Mouse (Mus musculus): ENCODE results near the gene Bmper.

Gene Bmper

DNA sequence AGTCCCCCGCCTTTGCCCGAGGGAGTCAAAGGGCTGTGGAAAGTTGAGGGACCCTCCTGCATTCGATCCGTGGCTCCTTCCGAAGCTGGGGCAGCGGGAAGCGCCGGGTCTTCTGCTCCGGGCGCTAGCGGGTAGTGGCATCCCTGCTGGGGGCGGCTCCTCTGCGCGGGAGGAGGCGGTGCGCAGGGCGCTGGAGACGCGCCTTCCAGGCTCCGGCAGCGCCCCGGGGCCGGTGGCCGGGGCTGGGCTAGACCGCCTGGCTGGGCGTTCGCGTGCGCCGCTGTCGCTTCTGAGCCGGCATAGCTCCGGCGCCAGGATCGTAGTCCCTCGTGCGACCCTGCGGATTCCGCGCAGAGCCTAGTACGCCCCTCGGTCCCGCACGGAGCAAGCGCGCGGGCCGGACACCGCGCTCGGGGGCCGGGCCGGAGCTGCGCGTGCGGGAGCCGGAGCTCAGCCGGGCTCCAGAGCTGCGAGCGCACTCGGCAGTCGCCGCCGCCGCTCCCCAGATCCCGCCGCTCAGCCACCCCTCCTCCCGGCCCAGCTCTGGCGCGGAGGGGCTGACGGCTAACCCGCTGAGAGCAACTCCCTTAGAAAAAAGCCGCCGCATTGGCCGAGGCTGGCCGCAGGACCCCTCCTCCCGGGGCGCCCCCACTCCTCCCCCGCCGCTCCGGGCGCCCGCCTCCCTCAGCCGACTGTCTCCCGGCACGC lies at the start of gene Bmper:
TSS of gene Bmper (plus strand) at position 236 of the 708 bp plus-strand sequence.
- DNase-seq: peak; percentile 61

DNA sequence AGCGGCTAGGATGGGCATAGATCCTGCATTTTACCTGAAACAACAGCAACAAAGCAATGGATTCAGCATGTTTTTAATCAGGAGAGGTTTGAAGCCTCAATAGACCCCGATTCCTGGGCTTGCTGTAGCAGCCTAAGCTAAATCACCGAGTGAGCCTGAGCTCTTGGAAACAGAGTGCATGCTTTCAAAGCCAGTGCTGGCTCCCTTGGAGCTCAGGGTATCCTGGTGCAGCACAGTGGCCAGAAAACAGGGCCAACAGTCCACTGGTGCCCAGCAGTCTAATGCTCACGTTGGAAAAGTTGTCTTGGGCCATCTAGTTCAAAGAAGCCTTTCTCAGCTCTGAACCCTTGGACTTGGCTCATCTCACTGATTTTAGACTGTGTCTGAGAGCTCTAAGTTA lies 45.4 kb upstream of the Bmper start:
- DNase-seq: no peak

GRCm38 (mm10) chr9:23187181-23187580 lies 35.7 kb upstream of the Bmper start:
- no peak for DNase-seq

- DNase-seq: no peak
These were observed 34.7 kb upstream of the Bmper start for GRCm38 (mm10) chr9:23188136-23188535.

- no peak for DNase-seq
These were observed 31.9 kb upstream of the Bmper start for GRCm38 (mm10) chr9:23190950-23191349.

DNA sequence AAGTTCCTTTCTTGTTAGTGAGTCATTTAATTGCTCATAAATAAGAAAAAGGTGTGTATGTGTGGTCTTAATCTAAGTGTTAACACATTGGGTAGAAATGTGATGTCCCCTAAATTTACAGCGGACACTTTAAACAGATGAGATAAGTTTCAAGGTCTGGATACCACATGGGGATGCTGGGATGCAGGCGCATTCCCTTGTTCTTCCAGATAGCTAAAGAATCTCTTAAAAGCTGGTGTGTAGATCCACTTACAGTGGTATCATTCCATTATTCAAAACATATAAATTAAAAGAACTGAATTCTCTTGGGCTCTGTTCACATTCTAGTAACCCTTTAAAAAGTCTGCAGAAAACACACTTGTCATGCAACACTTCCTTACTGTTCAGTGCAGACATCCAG lies 31.4 kb upstream of the Bmper start:
- DNase-seq: no peak

GRCm38 (mm10) chr9:23192567-23193331 lies 30.1 kb upstream of the Bmper start:
- DNase-seq: no peak

- DNase-seq: no peak
These were observed 23.9 kb upstream of the Bmper start for GRCm38 (mm10) chr9:23198996-23199395.

DNA sequence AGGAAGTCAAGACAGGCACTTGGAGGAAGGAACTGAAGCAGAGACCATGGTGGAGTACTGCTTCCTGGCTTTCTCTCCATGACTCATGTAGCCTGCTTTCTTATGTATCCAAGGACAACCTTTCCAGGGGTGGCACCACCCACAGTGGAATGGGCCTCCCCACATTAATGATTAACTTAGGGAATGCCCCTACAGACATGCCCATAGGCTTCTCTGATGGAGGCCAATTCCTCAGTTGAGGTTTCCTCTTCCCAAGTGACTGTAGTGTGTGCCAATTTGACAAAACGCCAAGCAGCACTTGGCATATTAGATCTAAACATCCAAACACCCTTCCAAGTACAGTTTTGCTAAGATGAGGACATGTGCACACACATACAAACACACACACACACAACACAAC lies 23.0 kb upstream of the Bmper start:
- no peak for DNase-seq

DNA sequence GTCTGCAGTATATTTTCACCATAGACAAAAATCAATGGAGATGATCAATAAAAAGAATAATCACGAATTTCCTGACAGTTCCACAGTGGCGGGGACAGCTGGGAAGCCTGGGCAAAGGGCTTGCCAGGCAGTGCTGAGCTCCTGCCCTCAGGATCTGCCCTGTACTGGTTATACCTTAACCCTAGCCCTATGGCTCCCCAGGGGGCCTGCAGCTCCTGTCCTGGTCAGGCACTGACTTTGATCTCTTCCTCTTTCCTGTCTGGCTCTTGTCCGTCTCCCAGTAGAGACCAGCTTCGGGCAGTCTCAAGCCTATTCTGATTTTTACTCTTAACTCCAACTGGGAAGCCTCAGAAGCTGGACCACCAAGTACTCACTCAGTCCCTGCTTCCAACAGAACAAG lies 22.0 kb upstream of the Bmper start:
- DNase-seq: no peak

- no peak for DNase-seq
These were observed 20.4 kb upstream of the Bmper start for GRCm38 (mm10) chr9:23202431-23202830.

DNA sequence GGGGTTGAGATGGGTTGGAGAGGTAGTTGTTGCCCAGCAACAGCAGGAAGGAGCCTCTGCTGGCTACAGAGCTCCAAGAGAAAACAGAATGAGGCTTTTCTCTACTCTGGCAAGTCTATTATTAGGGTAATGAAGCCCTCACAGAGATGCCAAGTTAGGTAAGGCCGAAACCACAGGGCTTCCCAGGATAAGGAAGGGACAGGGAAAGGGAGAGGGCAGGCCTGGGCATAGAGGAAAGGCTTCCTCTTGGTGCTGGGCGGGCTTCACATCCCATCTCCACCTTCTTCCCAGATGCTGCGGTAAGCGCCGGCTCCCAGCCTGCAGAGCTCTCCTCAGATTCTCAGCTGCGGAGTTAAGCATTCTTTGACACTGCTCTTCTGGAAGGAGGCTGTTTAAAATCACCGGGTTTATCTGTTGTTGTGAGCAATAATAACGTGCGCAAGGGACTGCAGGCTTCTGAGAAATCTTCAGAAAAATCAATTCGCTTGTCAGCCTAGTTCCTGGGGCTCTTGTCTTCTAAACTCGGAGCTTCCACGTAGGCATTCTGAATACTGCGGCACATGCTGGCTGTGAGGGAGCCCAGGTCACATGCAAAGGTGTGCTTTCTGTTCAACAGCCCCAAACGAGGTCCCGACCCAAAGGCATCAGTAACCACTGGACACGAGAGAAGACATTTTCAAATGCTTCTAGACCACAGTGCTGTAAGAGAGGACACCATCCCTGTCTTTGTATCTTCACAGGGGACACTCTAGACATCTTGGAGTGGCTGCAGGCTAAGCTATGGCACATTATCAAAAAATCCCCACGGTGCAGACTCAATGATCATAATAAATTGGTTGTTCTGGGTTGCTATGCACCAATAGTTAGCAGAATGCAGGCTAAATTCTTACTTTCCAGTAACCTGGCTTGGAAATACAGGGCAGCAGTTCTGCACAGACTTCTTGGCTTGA lies 18.3 kb upstream of the Bmper start:
- DNase-seq: peak; percentile 29

DNA sequence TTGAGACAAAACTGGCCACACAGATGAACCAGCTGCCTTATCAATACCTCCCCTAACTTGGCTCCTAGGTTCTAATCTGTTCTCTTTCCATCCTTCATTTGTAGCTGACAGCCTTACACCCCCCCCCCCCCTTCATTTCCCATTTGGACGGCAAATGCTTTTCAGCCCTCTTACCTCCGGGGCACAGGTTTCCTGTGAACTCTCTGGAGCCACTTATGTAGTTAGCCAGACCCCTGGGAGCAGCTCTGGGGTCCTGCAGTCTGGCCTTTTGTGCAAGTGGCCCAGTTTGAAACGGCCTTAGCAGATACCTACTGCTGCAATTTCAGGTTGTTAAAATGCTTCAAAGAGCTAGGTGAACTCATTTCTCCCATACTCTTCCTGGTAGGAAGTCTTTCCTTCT lies 17.6 kb upstream of the Bmper start:
- DNase-seq: no peak

GRCm38 (mm10) chr9:23205757-23206156 lies 17.1 kb upstream of the Bmper start:
- no peak for DNase-seq

DNA sequence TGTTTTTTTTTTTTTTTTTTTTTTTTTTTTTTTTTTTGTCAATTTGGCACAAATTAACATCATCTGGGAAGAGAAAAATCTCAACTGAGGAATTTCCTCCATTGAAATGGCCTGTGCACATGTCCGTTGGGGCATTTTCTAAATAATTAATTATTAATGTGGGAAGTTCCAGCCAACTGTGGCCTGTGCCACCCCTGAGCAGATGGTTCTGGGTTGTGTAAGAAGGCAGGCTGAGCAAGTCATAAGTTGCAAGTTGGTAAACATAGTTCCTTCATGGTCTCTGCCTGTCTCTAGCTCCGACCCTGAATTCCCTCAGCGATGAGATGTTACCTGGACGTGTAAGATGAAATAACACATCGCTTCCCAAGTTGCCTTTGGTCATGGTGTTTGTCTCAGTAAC lies 16.7 kb upstream of the Bmper start:
- DNase-seq: no peak

- peak; percentile 74 for DNase-seq
These were observed 10.6 kb upstream of the Bmper start for GRCm38 (mm10) chr9:23212303-23212702.

GRCm38 (mm10) chr9:23219754-23220153 lies 3.1 kb upstream of the Bmper start:
- no peak for DNase-seq

DNA sequence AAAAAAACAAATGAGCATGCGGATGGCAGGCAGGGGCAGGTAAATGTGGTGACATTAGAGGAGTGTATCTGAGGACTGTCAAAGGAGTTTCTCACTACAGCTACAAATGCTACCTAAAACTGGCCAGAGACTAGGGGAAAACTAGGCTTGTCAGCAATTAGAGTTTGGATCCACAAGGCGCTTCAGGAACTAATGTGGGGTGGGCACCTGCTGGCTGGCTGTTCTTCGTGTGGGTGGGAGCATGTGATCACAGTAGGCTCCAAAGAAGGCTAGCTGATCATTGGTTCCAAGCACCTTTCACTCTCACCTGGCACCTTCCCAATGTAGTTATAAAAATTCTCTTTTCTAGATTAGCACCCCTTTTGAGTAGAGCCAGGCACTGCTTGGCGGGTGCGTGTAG lies 900 bp upstream of the Bmper start:
- DNase-seq: peak; percentile 9

GRCm38 (mm10) chr9:23222492-23222840 lies 410 bp upstream of the Bmper start:
- DNase-seq: peak; percentile 16

- DNase-seq: no peak
These were observed 737 bp downstream of the Bmper start for GRCm38 (mm10) chr9:23223549-23224077.

GRCm38 (mm10) chr9:23233464-23234121 lies 10.7 kb downstream of the Bmper start:
- no peak for DNase-seq

- DNase-seq: no peak
These were observed 12.6 kb downstream of the Bmper start for GRCm38 (mm10) chr9:23235368-23236002.
